Mouse (Mus musculus) cortical plate, adult 2 months (tissue): ENCODE data around the gene Fam89b. TPM values are rescaled to one million over a fixed set of nuclear protein-coding genes. Genes with fewer than 3 reads are reported as not detected.

Experiments used
- H3K27ac ChIP-seq: fragments of 200-500 bp; 2 replicates; pipeline ENCODE4 v1.5.1; 2012; ENCODE audit warnings: low read length, control low read depth, inconsistent platforms; ENCODE audit not compliant: insufficient read depth
- H3K4me1 ChIP-seq: fragments of 200-500 bp; 2 replicates; pipeline ENCODE4 v1.6.1; 2011; ENCODE audit warnings: low read length; ENCODE audit not compliant: control insufficient read depth, insufficient read depth
- H3K4me3 ChIP-seq: fragments of 200-500 bp; 2 replicates; pipeline ENCODE4 v1.5.1; 2011; ENCODE audit warnings: mild to moderate bottlenecking, low read length, control low read depth; ENCODE audit not compliant: insufficient read depth
- CTCF ChIP-seq: fragments of 200-500 bp; IDR thresholded peaks from 2 replicates; pipeline ENCODE4 v1.5.1; 2011; ENCODE audit warnings: mild to moderate bottlenecking, control low read depth, low read length; ENCODE audit not compliant: insufficient read depth; ENCODE audit errors: extremely low read depth
- POLR2A ChIP-seq: fragments of 200-500 bp; IDR thresholded peaks from 2 replicates; pipeline ENCODE4 v1.6.1; 2011; ENCODE audit warnings: mild to moderate bottlenecking, low read length, control low read depth; ENCODE audit not compliant: insufficient read depth; ENCODE audit errors: extremely low read depth
- polyA plus RNA-seq: library from polyadenylated mRNA; depleted of rRNA; stranded (reverse); fragments of >200 nt; gene quantifications from 2 replicates; pipeline ENCODE4 v1.2.3, GENCODE M21; 2012; rRNA removed

The Fam89b gene
- polyA plus RNA-seq, 1 experiment, result 58.6 TPM

GRCm38 (mm10) chr19:5685861-5686260 is 43.6 kb downstream of the Fam89b start:
- no peak for TF ChIP-seq POLR2A
- no peak overlapping the region for H3K4me3 ChIP-seq
- peaks cover 2% of the 10 kb centered on the region for H3K4me1 ChIP-seq
- H3K27ac ChIP-seq, result no peak overlapping the region

DNA sequence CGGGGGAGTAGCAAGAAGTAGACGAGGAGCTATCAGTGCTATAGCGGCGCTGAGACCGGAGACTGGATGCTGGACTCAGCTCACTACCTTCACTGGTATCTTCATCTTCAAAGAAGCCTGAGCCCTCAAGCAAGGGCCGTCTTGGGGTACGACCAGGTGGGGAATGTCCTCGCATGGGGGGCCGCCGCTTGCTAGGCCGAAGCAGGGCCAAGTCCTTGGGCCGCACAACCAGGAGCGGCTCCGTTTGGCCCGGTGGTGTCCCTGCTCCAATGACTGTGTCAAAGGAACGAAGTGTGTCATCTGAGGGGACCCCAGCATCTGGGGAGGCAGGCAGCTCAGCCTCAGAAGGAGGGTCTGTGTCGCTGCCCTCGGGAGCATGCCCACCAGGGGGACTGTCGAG is 44.0 kb downstream of the Fam89b start:
- no peak overlapping the region for H3K27ac ChIP-seq
- no peak overlapping the region for H3K4me3 ChIP-seq
- peaks cover 2% of the 10 kb centered on the region for H3K4me1 ChIP-seq
- TF ChIP-seq CTCF, result no peak
- no peak for TF ChIP-seq POLR2A

- H3K4me1 ChIP-seq, result peaks cover 2% of the 10 kb centered on the region
- H3K4me3 ChIP-seq, result no peak overlapping the region
- TF ChIP-seq CTCF (no peak), POLR2A (no peak)
- no peak overlapping the region for H3K27ac ChIP-seq
Observed at GRCm38 (mm10) chr19:5684985-5685384, 44.5 kb downstream of the Fam89b start.

GRCm38 (mm10) chr19:5684236-5684635 is 45.2 kb downstream of the Fam89b start:
- Histone ChIP-seq H3K4me1 (peaks cover 2% of the 10 kb centered on the region), H3K4me3 (no peak overlapping the region), H3K27ac (no peak overlapping the region)
- TF ChIP-seq POLR2A (no peak), CTCF (no peak)

GRCm38 (mm10) chr19:5680432-5680831 is 49.0 kb downstream of the Fam89b start:
- Histone ChIP-seq H3K4me3 (no peak overlapping the region), H3K27ac (no peak overlapping the region), H3K4me1 (no peaks in the 10 kb centered on the region)
- TF ChIP-seq CTCF (no peak), POLR2A (no peak)

Other genes with a start within 250 kb of the Fam89b start
- 38.6 and 39.5 TPM in 2 replicates for gene Mus81, start 241.3 kb downstream of the Fam89b start, polyA plus RNA-seq
- gene Cfl1, start 239.2 kb downstream of the Fam89b start, polyA plus RNA-seq, result 1,356 and 1,455 TPM in 2 replicates
- gene 1700020D05Rik, start 225.9 kb downstream of the Fam89b start, polyA plus RNA-seq, result 4.7 and 5.7 TPM in 2 replicates
- 150 and 162 TPM in 2 replicates for gene Snx32, start 219.1 kb downstream of the Fam89b start, polyA plus RNA-seq
- 0.02 and 0.04 TPM in 2 replicates for gene Ovol1, start 169.0 kb downstream of the Fam89b start, polyA plus RNA-seq
- gene Ap5b1, start 161.6 kb downstream of the Fam89b start, polyA plus RNA-seq, result 3.2 and 3.3 TPM in 2 replicates
- 50.2 and 61.3 TPM in 2 replicates for gene Rnaseh2c, start 127.8 kb downstream of the Fam89b start, polyA plus RNA-seq
- 111 and 115 TPM in 2 replicates for gene Kat5, start 119.4 kb downstream of the Fam89b start, polyA plus RNA-seq
- gene Rela, start 92.2 kb downstream of the Fam89b start, polyA plus RNA-seq, result 30.9 and 32.5 TPM in 2 replicates
- gene Sipa1, start 65.9 kb downstream of the Fam89b start, polyA plus RNA-seq, result 16.9 and 17.7 TPM in 2 replicates
- 21.1 and 23.1 TPM in 2 replicates for gene Map3k11, start 40.9 kb downstream of the Fam89b start, polyA plus RNA-seq
- gene Pcnx3, start 40.7 kb downstream of the Fam89b start, polyA plus RNA-seq, result 59.9 and 60.8 TPM in 2 replicates
- 0.09 and 0.23 TPM in 2 replicates for gene Kcnk7, start 25.3 kb downstream of the Fam89b start, polyA plus RNA-seq
- gene Ehbp1l1, start 3.3 kb downstream of the Fam89b start, polyA plus RNA-seq, result 16.5 and 17.0 TPM in 2 replicates
- 54.2 and 54.9 TPM in 2 replicates for gene Ltbp3, start 11.3 kb upstream of the Fam89b start, polyA plus RNA-seq
- gene Scyl1, start 41.8 kb upstream of the Fam89b start, polyA plus RNA-seq, result 120 and 124 TPM in 2 replicates
- gene Frmd8, start 145.6 kb upstream of the Fam89b start, polyA plus RNA-seq, result 17.1 and 22.1 TPM in 2 replicates
- gene Slc25a45, start 148.2 kb upstream of the Fam89b start, polyA plus RNA-seq, result 6.6 and 7.4 TPM in 2 replicates
- 3.6 and 4.0 TPM in 2 replicates for gene Tigd3, start 164.5 kb upstream of the Fam89b start, polyA plus RNA-seq
- gene Dpf2, start 183.4 kb upstream of the Fam89b start, polyA plus RNA-seq, result 96.2 and 99.0 TPM in 2 replicates
- 12.6 and 16.4 TPM in 2 replicates for gene Cdc42ep2, start 195.2 kb upstream of the Fam89b start, polyA plus RNA-seq
- 11.7 and 12.9 TPM in 2 replicates for gene Pola2, start 234.5 kb upstream of the Fam89b start, polyA plus RNA-seq